Comparison of ENCODE assay signal across 10 mouse cellular contexts in genomic region chr11:50108823-50109244, GRCm38 (mm10). TPM values are rescaled to one million over a fixed set of nuclear protein-coding genes. Genes with fewer than 3 reads are reported as not detected.
DNase-seq lines count a peak whose midpoint lies in the region; ATAC-seq and TF ChIP-seq lines count a peak whose summit lies in the region.
"Had no signal": no experiment of that assay in that cellular context is flagged by ENCODE, and none has a peak within 500 bp of the region (broad histone marks: within the 10 kb centered on the region; RNA-seq: fewer than 3 reads in every experiment).

No protein-coding gene starts in this region.

- no peak for ATAC-seq in heart, embryonic 12.5 days (ENCODE audit: insufficient number of reproducible peaks, low FRiP score)
- ATAC-seq in kidney, embryonic 15.5 days (replicated peaks; ENCODE audit: low FRiP score): no peak
- ATAC-seq in megakaryocyte progenitor cell, adult 5-6 weeks (replicated peaks; ENCODE audit: poor library complexity): peak; percentile 49

- H3K9me3 ChIP-seq in heart, embryonic 12.5 days (replicated peaks): no peaks in the 10 kb centered on the region
- no peaks in the 10 kb centered on the region for H3K9me3 ChIP-seq in kidney, embryonic 15.5 days (replicated peaks)

- H3K27me3 ChIP-seq in liver, adult 2 months (ENCODE audit: control insufficient read depth, insufficient read depth, low read length): no peaks in the 10 kb centered on the region
- H3K27me3 ChIP-seq in heart, embryonic 12.5 days (replicated peaks): no peaks in the 10 kb centered on the region
- H3K27me3 ChIP-seq in kidney, embryonic 15.5 days: no peaks in the 10 kb centered on the region

- intact Hi-C loops in left cerebral cortex, postnatal 4 days (cut with DNase I): no loop called here

- no peak for TF ChIP-seq CTCF in liver, adult 2 months (IDR thresholded peaks at IDR 0.05; ENCODE audit: low read depth, low read length)

- no peaks in the 10 kb centered on the region for H3K36me3 ChIP-seq in liver, adult 2 months (ENCODE audit: control insufficient read depth, insufficient read depth, low read length)
- peaks cover 3% of the 10 kb centered on the region; the same call in 1 of the 2 replicates for H3K36me3 ChIP-seq in heart, embryonic 12.5 days
- peaks cover 4% of the 10 kb centered on the region; the same call in 1 of the 2 replicates for H3K36me3 ChIP-seq in kidney, embryonic 15.5 days

- H3K4me2 ChIP-seq in heart, embryonic 12.5 days: no peak overlapping the region
- H3K4me2 ChIP-seq in kidney, embryonic 15.5 days: no peak overlapping the region

- no peak for TF ChIP-seq POLR2A in liver, adult 2 months (IDR thresholded peaks at IDR 0.05; ENCODE audit: extremely low read depth, insufficient read depth, low read length)

- H3K27ac ChIP-seq in liver, adult 2 months (replicated peaks; ENCODE audit: insufficient read depth, low read depth, low read length): peak overlapping the region; percentile 37
- peak overlapping the region; percentile 21; the same call in 1 of the 2 replicates for H3K27ac ChIP-seq in heart, embryonic 12.5 days (ENCODE audit: poor library complexity, severe bottlenecking)
- peak overlapping the region; percentile 82 for H3K27ac ChIP-seq in kidney, embryonic 15.5 days

- no peaks in the 10 kb centered on the region for H3K79me2 ChIP-seq in liver, adult 2 months (ENCODE audit: control insufficient read depth, insufficient read depth, low read length)

- 11% methylated on average over 8 of the region's 8 CpGs for WGBS in liver, adult 2 months
- WGBS in heart, embryonic 12.5 days: 60% methylated on average over 8 of the region's 8 CpGs
- WGBS in kidney, embryonic 15.5 days: 67% methylated on average over 8 of the region's 8 CpGs

- H3K9ac ChIP-seq in liver, adult 2 months (ENCODE audit: low read depth, low read length): no peak overlapping the region
- no peak overlapping the region for H3K9ac ChIP-seq in heart, embryonic 12.5 days
- H3K9ac ChIP-seq in kidney, embryonic 15.5 days: no peak overlapping the region

- H3K4me1 ChIP-seq in liver, adult 2 months (ENCODE audit: control insufficient read depth, insufficient read depth, low read length): peaks cover 23% of the 10 kb centered on the region
- H3K4me1 ChIP-seq in heart, embryonic 12.5 days (replicated peaks): peaks cover 23% of the 10 kb centered on the region
- H3K4me1 ChIP-seq in kidney, embryonic 15.5 days: peaks cover 4% of the 10 kb centered on the region

- DNase-seq in liver, adult 2 months (ENCODE audit: extremely low read depth, low read depth, low spot score): peak; percentile 69
- no peak for DNase-seq in liver
- no peak for DNase-seq in left cerebral cortex, postnatal 4 days
- no peak for DNase-seq in right cerebral cortex, postnatal 14 days
- DNase-seq in thymus, postnatal 36 days: no peak
- DNase-seq: right cerebral cortex, postnatal 25 days had no signal

- H3K4me3 ChIP-seq in liver, adult 2 months (ENCODE audit: insufficient read depth, low read depth, low read length): no peak overlapping the region
- no peak overlapping the region for H3K4me3 ChIP-seq in heart, embryonic 12.5 days
- H3K4me3 ChIP-seq in kidney, embryonic 15.5 days (replicated peaks): no peak overlapping the region
- H3K4me3 ChIP-seq: erythroblast, embryonic 14.5 days had no signal

RNA-seq across cellular contexts. Expression of gene Tbc1d9b, which starts 22.4 kb away (rescaled TPM):
- total RNA-seq in liver, adult 2 months (2014; rRNA removed): 19.5 and 26.2 TPM in 2 replicates
- polyA plus RNA-seq in liver, adult 2 months (2012; rRNA removed): 29.8 and 30.5 TPM in 2 replicates
- polyA plus RNA-seq in heart, embryonic 12.5 days (2016; fragmentation: Nextera tagmentation; extraction: Ambion mirVana): 35.5 and 35.9 TPM in 2 replicates
- 40.0 and 42.9 TPM in 2 replicates for polyA plus RNA-seq in kidney, embryonic 15.5 days (2015; fragmentation: Nextera tagmentation; extraction: Ambion mirVana)
- total RNA-seq in megakaryocyte progenitor cell, adult 5-6 weeks (2015): 38.6 and 41.5 TPM in 2 replicates
- 78.6 and 91.2 TPM in 2 replicates for total RNA-seq in megakaryocyte progenitor cell, adult 5-6 weeks (2017)
- total RNA-seq in left cerebral cortex, postnatal 4 days (2021): 10 to 100 TPM; 47.1 to 56.9 TPM

Comparison
In these comparisons a context has a peak if more than half of its experiments do, and no peak if none do; other contexts are left out.
1. H3K27ac ChIP-seq: peak in every context shown above with its lines; median percentile 82 in kidney, embryonic 15.5 days; 37 in liver, adult 2 months; 21 in heart, embryonic 12.5 days.